8 mouse cellular contexts compared by ENCODE assay signal in genomic region chr12:24680096-24680491, GRCm38 (mm10). TPM values are rescaled to one million over a fixed set of nuclear protein-coding genes. Genes with fewer than 3 reads are reported as not detected.
A peak's percentile ranks its signal among the peaks of the same experiment; 100 is the strongest.
DNase-seq lines count a peak whose midpoint lies in the region; ATAC-seq lines count a peak whose summit lies in the region.

No protein-coding gene starts in this region.

- no peaks in the 10 kb centered on the region for H3K36me3 ChIP-seq in hindbrain, embryonic 16.5 days (ENCODE audit: control insufficient read depth, insufficient read depth, low read length)
- H3K36me3 ChIP-seq in limb, embryonic 15.5 days: no peaks in the 10 kb centered on the region
- H3K36me3 ChIP-seq in neural tube, embryonic 13.5 days: no peaks in the 10 kb centered on the region

- peaks cover 8% of the 10 kb centered on the region for H3K27me3 ChIP-seq in hindbrain, embryonic 16.5 days (replicated peaks; ENCODE audit: control insufficient read depth, insufficient read depth, low read length)
- peaks cover 10% of the 10 kb centered on the region; the same call in 1 of the 2 replicates for H3K27me3 ChIP-seq in limb, embryonic 15.5 days
- peaks cover 56% of the 10 kb centered on the region for H3K27me3 ChIP-seq in neural tube, embryonic 13.5 days

- H3K9me3 ChIP-seq in hindbrain, embryonic 16.5 days (ENCODE audit: control insufficient read depth, low read length): no peaks in the 10 kb centered on the region
- no peaks in the 10 kb centered on the region for H3K9me3 ChIP-seq in limb, embryonic 15.5 days
- no peaks in the 10 kb centered on the region for H3K9me3 ChIP-seq in neural tube, embryonic 13.5 days

- DNase-seq in frontal cortex, postnatal 10 days (ENCODE audit: low spot score in 2 of 2): no peak
- DNase-seq in gastrocnemius, postnatal 10 days: peak; percentile 62
- DNase-seq in adrenal gland, postnatal 25 days: no peak
- DNase-seq in thymus, postnatal 14 days: no peak

- H3K4me3 ChIP-seq in hindbrain, embryonic 16.5 days (ENCODE audit: low read length): peak overlapping the region; percentile 73
- H3K4me3 ChIP-seq in limb, embryonic 15.5 days: peak overlapping the region; percentile 65
- peak overlapping the region; percentile 64 for H3K4me3 ChIP-seq in neural tube, embryonic 13.5 days

- ATAC-seq in frontal cortex, adult (ENCODE audit: low TSS enrichment): peak; percentile 30; the same call in 1 of the 2 replicates
- no peak; the same call in 1 of the 2 replicates for ATAC-seq in hindbrain, embryonic 16.5 days
- no peak for ATAC-seq in limb, embryonic 15.5 days (ENCODE audit: insufficient number of reproducible peaks, low FRiP score, low TSS enrichment, low read depth)
- ATAC-seq in neural tube, embryonic 13.5 days (ENCODE audit: low read depth): peak; percentile 22; the same call in 1 of the 2 replicates

- WGBS in hindbrain, embryonic 16.5 days: 13% methylated on average over 9 of the region's 9 CpGs
- WGBS in limb, embryonic 15.5 days: 6% methylated on average over 9 of the region's 9 CpGs
- 20% methylated on average over 9 of the region's 9 CpGs for WGBS in neural tube, embryonic 13.5 days

- H3K4me2 ChIP-seq in hindbrain, embryonic 16.5 days (ENCODE audit: low read length): peak overlapping the region; percentile 96
- H3K4me2 ChIP-seq in limb, embryonic 15.5 days: peak overlapping the region; percentile 92
- H3K4me2 ChIP-seq in neural tube, embryonic 13.5 days: peak overlapping the region; percentile 90

- no peak overlapping the region for H3K27ac ChIP-seq in hindbrain, embryonic 16.5 days (ENCODE audit: low read depth, low read length)
- peak overlapping the region; percentile 82 for H3K27ac ChIP-seq in limb, embryonic 15.5 days
- H3K27ac ChIP-seq in neural tube, embryonic 13.5 days (replicated peaks): no peak overlapping the region

- H3K9ac ChIP-seq in hindbrain, embryonic 16.5 days (ENCODE audit: low read depth, low read length): peak overlapping the region; percentile 84; the same call in 1 of the 2 replicates
- H3K9ac ChIP-seq in limb, embryonic 15.5 days: peak overlapping the region; percentile 71
- H3K9ac ChIP-seq in neural tube, embryonic 13.5 days: peak overlapping the region; percentile 80

- H3K4me1 ChIP-seq in hindbrain, embryonic 16.5 days (ENCODE audit: control insufficient read depth, insufficient read depth, low read depth, low read length): peaks cover 17% of the 10 kb centered on the region
- H3K4me1 ChIP-seq in limb, embryonic 15.5 days: peaks cover 35% of the 10 kb centered on the region
- H3K4me1 ChIP-seq in neural tube, embryonic 13.5 days (replicated peaks): peaks cover 16% of the 10 kb centered on the region

RNA-seq across cellular contexts. Expression of gene Cys1, which starts 1.5 kb away (rescaled TPM):
- 1 to 10 TPM; 7.4 to 8.3 TPM for total RNA-seq in gastrocnemius, postnatal 10 days (2021)
- 1.5 and 1.6 TPM in 2 replicates for polyA plus RNA-seq in hindbrain, embryonic 16.5 days (2015; fragmentation: Nextera tagmentation; extraction: Ambion mirVana)
- 6.7 and 8.1 TPM in 2 replicates for polyA plus RNA-seq in limb, embryonic 15.5 days (2015; fragmentation: Nextera tagmentation; extraction: Ambion mirVana)
- 1.8 and 2.1 TPM in 2 replicates for polyA plus RNA-seq in neural tube, embryonic 13.5 days (2015; fragmentation: Nextera tagmentation; extraction: Ambion mirVana)
- 2.5 and 5.0 TPM in 2 replicates for total RNA-seq in adrenal gland, postnatal 25 days (2021)

RNA-seq across cellular contexts. Expression of gene Rrm2, which starts 27.9 kb away (rescaled TPM):
- total RNA-seq in gastrocnemius, postnatal 10 days (2021): 10 to 100 TPM; 13.5 to 21.2 TPM
- polyA plus RNA-seq in hindbrain, embryonic 16.5 days (2015; fragmentation: Nextera tagmentation; extraction: Ambion mirVana): 54.2 and 66.2 TPM in 2 replicates
- 159 and 162 TPM in 2 replicates for polyA plus RNA-seq in limb, embryonic 15.5 days (2015; fragmentation: Nextera tagmentation; extraction: Ambion mirVana)
- polyA plus RNA-seq in neural tube, embryonic 13.5 days (2015; fragmentation: Nextera tagmentation; extraction: Ambion mirVana): 52.2 and 62.1 TPM in 2 replicates
- total RNA-seq in adrenal gland, postnatal 25 days (2021): 26.7 and 30.0 TPM in 2 replicates

RNA-seq across cellular contexts. Expression of gene Klf11, which starts 29.0 kb away (rescaled TPM):
- total RNA-seq in gastrocnemius, postnatal 10 days (2021): 10 to 100 TPM in 1 of 2 experiments, 1 to 10 TPM in 1; 9.5 to 11.4 TPM
- 14.9 and 15.5 TPM in 2 replicates for polyA plus RNA-seq in hindbrain, embryonic 16.5 days (2015; fragmentation: Nextera tagmentation; extraction: Ambion mirVana)
- 13.6 and 14.4 TPM in 2 replicates for polyA plus RNA-seq in limb, embryonic 15.5 days (2015; fragmentation: Nextera tagmentation; extraction: Ambion mirVana)
- polyA plus RNA-seq in neural tube, embryonic 13.5 days (2015; fragmentation: Nextera tagmentation; extraction: Ambion mirVana): 14.9 and 16.9 TPM in 2 replicates
- total RNA-seq in adrenal gland, postnatal 25 days (2021): 9.8 and 14.8 TPM in 2 replicates

Comparison
In these comparisons a context has a peak if more than half of its experiments do, and no peak if none do; other contexts are left out.
1. ATAC-seq: peak in frontal cortex, adult (single experiment) and neural tube, embryonic 13.5 days (single experiment); none in hindbrain, embryonic 16.5 days (single experiment) and limb, embryonic 15.5 days (single experiment).
2. Peak in every context shown above with its lines, with median percentiles within 50 percentile points of each other: H3K4me2 ChIP-seq, H3K4me3 ChIP-seq and H3K9ac ChIP-seq.